Mouse (Mus musculus) CD4-positive naive resting alpha-beta T cell, adult 76 days (primary cell): Measurements from ENCODE around the gene Dynll2. TPM values are rescaled to one million over a fixed set of nuclear protein-coding genes. Genes with fewer than 3 reads are reported as not detected.

ENCODE experiments used
- total RNA-seq: library from RNA; stranded (reverse); gene quantifications from one replicate; pipeline ENCODE4 v1.2.4, GENCODE M21; 2023

Dynll2 gene
- total RNA-seq: 22.2 TPM

DNA sequence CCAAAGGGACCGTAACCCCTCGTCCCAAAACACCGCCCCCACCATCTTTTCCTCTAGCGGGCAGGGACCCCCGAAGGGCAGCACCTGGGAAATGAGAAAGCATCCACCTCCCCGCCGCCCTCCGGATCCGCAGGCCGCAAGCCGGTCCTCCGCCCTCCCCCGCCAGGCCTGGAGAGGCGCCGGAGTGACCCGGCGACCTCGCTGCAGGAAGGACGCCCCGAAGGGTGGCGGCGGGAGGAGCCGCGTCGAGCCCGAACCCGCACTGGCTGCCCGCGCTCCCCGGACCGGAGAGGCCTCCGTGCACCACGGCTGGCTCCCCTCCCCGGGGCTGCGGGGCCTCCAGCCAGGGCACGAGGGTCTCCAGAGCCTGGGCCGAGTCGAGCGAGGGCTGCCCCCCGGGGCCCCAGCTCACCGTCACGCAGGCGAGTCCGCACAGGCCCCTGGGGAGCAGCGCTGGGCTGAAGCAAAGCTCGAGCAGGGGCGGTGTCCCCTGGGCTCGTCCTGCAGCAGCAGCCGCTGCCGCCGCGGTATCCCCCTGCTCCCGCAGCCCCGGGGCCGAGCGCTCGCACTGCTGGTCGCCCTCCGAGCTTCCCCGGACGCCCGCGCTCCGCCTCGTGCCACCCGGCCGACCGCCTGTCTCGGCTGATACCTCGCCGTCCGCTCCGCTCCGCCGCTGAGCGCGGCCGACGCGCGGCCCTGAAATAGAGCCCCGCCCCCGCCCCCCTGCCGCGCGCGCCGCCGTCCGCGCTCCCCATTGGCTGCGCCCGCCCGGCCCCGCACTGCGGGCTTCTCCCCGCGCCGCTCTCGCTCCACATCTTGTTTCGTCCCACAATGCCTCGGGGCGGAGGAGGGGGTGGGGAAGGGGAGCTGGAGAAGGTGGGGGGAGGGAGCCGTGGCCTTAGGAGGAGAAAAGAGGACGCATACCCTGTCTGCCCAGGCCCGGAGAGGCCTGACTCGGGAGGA lies at the start of gene Dynll2:
Dynll2 (minus strand) TSS at position 703 of the 963 bp plus-strand sequence.

Other genes with a start within 250 kb of the Dynll2 start
- gene Supt4a, start 250.0 kb downstream of the Dynll2 start, total RNA-seq: 155 TPM
- gene Tspoap1, start 227.0 kb downstream of the Dynll2 start, total RNA-seq: 3.8 TPM
- gene Mpo, start 194.0 kb downstream of the Dynll2 start, total RNA-seq: 0.67 TPM
- gene Lpo, start 159.2 kb downstream of the Dynll2 start, total RNA-seq: not detected
- gene Mks1, start 134.3 kb downstream of the Dynll2 start, total RNA-seq: 9.6 TPM
- not detected for gene Epx, start 112.0 kb downstream of the Dynll2 start, total RNA-seq
- not detected for gene Olfr462, start 95.3 kb downstream of the Dynll2 start, total RNA-seq
- not detected for gene Olfr463, start 90.1 kb downstream of the Dynll2 start, total RNA-seq
- gene Olfr464, start 66.6 kb downstream of the Dynll2 start, total RNA-seq: not detected
- 333 TPM for gene Srsf1, start 59.8 kb upstream of the Dynll2 start, total RNA-seq
- gene Vezf1, start 80.7 kb upstream of the Dynll2 start, total RNA-seq: 54.0 TPM
- 6.5 TPM for gene Cuedc1, start 110.5 kb upstream of the Dynll2 start, total RNA-seq
- 71.0 TPM for gene Mrps23, start 216.9 kb upstream of the Dynll2 start, total RNA-seq